Mouse (Mus musculus): Measurements from ENCODE around the gene Slc25a38. TPM values are rescaled to one million over a fixed set of nuclear protein-coding genes. Genes with fewer than 3 reads are reported as not detected.
"Not testable (repeated sequence)": the region's sequence is repeated elsewhere in the genome, so short reads cannot be mapped to it uniquely, and the experiment has no call there.

The Slc25a38 gene
- total RNA-seq, 2 experiments from 2014 or later = 23.4 to 23.8 TPM

- DNase-seq = no peak
Observed at GRCm38 (mm10) chr9:120099304-120099703, 10.9 kb upstream of the Slc25a38 start.

- no peak for DNase-seq
Observed at GRCm38 (mm10) chr9:120101165-120101564, 9.0 kb upstream of the Slc25a38 start.

- not testable (repeated sequence) for DNase-seq
Observed at GRCm38 (mm10) chr9:120108953-120109352, 1.2 kb upstream of the Slc25a38 start.

- no peak for DNase-seq
Observed at GRCm38 (mm10) chr9:120111156-120111945, 1.2 kb downstream of the Slc25a38 start.

- no peak for DNase-seq
Observed at GRCm38 (mm10) chr9:120112472-120112871, 2.3 kb downstream of the Slc25a38 start.

GRCm38 (mm10) chr9:120113456-120113855 lies 3.3 kb downstream of the Slc25a38 start:
- DNase-seq = no peak

GRCm38 (mm10) chr9:120114051-120114788 lies 4.0 kb downstream of the Slc25a38 start:
- no peak for DNase-seq

GRCm38 (mm10) chr9:120114789-120115151 lies 4.6 kb downstream of the Slc25a38 start:
- no peak for DNase-seq

GRCm38 (mm10) chr9:120115580-120115979 lies 5.4 kb downstream of the Slc25a38 start:
- peak; percentile 20 to 47 for DNase-seq

GRCm38 (mm10) chr9:120116184-120116624 lies 6.0 kb downstream of the Slc25a38 start:
- no peak for DNase-seq

GRCm38 (mm10) chr9:120118212-120118611 lies 8.0 kb downstream of the Slc25a38 start:
- no peak for DNase-seq

- no peak for DNase-seq
Observed at GRCm38 (mm10) chr9:120120503-120120902, 10.3 kb downstream of the Slc25a38 start.

GRCm38 (mm10) chr9:120126868-120127267 lies 16.7 kb downstream of the Slc25a38 start:
- no peak for DNase-seq

- peak; percentile 97 for DNase-seq
Observed at GRCm38 (mm10) chr9:120127538-120128251, 17.5 kb downstream of the Slc25a38 start, which contains the start of gene Rpsa. TSS of gene Rpsa (plus strand) at chr9:120127689.

GRCm38 (mm10) chr9:120129276-120129675 lies 19.1 kb downstream of the Slc25a38 start:
- DNase-seq = no peak

GRCm38 (mm10) chr9:120131784-120132288 lies 21.7 kb downstream of the Slc25a38 start:
- DNase-seq = no peak

GRCm38 (mm10) chr9:120132980-120133754 lies 23.0 kb downstream of the Slc25a38 start:
- no peak for DNase-seq

- no peak for DNase-seq
Observed at GRCm38 (mm10) chr9:120133755-120134475, 23.7 kb downstream of the Slc25a38 start.

GRCm38 (mm10) chr9:120134529-120135160 lies 24.5 kb downstream of the Slc25a38 start:
- no peak for DNase-seq

GRCm38 (mm10) chr9:120135454-120135853 lies 25.3 kb downstream of the Slc25a38 start:
- DNase-seq = no peak

All from adrenal gland, postnatal 36 days (tissue).